Mouse (Mus musculus) 416B (cell line): ENCODE measurements around the gene Slco2a1.

Experiments used
- DNase-seq: peaks from one replicate; pipeline ENCODE4 v3.0.0; 2011; ENCODE audit warnings: low read depth

Gene Slco2a1

DNA sequence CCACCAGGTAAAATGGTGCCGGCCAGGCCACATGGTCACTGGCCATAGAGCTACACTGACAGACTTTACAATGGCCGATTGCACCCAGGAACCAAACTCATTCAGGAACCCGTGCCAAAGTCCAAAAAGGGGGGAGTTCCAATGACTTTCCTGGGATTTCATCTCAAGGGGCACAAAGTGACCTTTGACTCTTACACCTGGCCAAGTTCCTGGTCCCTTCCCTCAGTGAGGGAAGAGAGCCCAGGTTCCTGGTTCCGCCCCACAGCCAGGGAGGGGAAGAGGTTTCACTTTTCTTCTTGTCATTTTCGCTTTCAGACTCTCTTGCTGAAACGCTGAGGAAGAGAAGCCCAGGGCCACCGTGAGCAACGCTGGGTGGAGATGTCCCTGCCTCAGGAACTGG is at the start of gene Slco2a1:
Slco2a1 (plus strand) TSS at position 251 of the 400 bp plus-strand sequence.
- DNase-seq: no peak

DNA sequence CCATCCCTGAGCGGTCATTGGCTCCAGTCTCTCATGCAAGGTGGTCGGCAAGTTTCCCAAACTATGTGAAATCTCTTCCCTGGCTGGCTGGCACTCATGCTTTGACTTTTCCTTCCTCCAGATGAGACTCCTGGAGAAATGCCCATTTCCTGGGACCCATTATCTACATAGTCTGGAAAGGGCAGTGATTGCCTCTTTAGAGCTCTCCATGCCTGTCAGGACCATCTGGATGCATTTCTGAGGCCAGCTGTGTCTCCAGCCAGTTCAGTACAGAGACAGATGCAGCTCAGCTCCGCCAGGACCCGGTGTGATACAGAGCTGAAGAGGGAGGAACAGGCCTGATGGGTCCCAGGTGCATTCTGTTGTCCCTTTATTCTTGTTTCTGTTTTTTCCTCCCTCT is 46.3 kb upstream of the Slco2a1 start:
- no peak for DNase-seq

DNA sequence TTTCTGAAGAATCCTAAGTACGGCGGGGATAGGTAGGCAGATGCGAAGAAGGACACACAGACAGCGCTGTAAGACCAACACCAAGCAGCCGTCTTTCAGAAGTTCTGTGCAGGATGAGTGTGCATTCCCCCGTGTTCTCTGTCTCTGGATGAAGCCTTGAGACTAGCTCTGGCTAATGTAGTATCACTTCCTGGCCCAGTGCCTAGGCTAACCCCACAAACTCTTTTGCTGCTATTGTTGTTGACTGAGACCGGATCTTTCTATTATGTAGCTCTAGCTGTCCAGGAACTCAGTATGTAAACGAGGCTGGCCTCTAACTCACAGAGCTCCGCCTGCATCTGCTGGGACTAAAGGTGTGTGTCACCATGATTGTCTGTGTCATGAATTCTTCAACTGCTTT is 43.6 kb upstream of the Slco2a1 start:
- DNase-seq: no peak

DNA sequence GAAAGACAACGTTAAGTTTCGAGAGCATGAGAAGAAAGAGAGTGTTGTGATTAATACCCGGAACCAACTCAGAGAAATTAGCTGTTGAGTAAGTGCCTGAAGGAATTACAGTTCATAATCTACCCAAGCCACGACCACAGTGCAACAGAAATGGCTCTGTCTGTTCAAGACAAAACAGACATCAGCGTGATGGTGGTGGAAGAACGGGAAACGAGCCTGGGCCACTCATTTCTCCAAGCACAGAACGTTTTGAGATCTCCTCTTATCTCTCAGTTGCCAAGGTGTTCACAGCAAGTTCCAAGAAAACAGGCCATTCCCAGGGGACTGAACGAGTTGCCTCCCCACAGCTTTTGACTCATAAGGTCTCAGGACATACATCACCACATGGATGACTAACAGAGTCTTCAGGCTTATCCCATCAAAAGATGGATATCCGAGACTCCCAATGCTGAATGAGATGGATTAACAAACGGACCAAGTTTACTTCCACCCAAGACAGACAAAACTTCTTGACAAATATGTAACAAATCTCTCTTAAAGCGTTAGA is 42.0 kb upstream of the Slco2a1 start:
- DNase-seq: no peak

DNA sequence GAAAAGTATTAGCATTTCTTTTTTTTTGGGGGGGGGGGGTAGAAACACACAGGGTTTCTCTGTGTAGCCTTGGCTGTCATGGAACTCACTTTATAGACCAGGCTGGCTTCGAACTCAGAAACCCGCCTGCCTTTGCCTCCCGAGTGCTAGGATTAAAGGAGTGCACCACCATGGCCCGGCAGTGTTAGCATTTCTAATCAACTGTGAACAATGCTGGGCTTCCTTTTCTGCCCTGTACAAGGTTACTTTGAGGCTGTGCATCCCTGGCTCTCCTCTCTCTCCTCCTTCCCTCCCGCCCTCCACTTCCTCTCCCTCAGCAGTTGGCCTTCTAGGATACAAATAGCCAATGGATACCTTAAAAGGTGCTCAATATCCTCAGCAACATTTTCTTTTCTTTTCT is 39.8 kb upstream of the Slco2a1 start:
- no peak for DNase-seq

DNA sequence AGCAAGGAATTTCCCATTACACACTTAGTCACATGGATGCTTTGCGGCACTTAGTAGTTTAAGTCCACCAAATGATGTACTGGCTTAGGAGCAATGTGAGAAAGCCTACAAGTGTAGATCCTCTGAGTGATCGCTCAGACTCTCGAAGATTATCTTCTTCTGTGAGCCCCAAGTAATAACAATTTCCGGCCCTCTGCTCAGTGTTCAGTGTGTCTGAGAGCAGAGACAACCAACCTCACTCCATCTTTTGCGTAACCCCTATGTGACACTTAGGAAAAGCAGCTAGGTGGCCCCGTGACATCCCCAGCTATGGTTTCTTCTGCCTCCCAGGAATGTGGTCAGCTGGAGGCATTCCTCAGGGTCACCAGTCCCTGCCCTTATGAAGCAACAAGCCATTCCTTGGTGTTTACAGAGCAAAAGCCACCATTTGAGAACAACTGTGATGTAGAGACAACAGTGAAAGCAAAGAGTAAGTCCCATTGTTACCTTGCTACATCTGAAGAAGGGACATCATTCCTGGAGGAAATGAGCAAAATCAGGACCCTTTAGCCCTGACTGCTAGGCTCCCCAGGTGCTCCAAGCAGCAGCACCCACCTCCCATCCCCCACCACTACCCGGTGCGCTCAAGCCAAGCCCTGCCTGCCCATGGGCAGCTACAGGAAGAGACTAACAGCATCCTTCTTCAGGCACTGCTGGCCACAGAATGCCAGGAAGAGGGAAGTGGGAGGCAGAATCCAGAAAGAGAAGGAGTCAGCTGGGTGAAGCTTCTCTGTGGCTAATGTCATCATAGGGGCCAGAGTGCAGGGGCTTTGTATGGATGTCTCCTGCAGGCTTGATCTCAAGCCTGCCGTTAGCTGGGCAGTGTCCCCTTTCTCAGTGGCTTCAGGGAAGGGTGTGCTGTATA is 37.2 kb upstream of the Slco2a1 start:
- DNase-seq: no peak

DNA sequence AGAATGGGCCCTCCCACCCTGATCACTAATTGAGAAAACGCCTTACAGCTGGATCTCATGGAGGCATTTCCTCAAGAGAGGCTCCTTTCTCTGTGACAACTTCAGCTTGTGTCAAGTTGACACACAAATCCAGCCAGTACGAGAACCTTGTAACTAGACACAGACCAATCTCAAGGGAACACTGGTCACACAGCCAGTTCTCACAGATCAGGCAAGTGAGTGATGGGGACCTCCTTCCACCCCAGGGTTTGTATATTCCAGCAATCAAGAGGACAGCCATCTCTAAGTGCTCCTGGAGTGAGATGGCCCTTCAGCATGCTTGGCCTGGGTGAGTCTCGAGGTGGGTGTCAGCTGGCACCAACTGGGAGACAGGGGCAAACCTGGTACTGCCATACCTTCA is 32.6 kb upstream of the Slco2a1 start:
- DNase-seq: no peak

DNA sequence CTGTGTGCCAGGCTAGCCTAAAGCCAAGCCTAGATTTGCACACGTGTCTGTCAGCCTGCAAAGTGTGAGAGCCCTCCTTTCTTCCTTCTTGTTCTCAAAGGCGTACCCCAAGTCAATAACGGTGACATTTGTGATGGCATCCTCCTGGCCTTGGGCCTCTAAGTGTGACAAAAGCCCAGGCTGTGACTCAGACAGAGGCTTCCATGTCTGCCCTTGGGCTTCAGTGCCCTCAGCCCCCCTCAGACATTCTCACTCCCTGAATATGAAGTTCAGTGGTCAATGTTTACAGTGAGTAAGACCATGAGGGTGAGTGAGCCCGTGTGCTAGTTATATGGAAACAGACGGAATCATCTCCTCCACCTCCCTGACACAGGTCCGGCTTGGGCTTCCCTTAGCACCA is 29.8 kb upstream of the Slco2a1 start:
- no peak for DNase-seq

DNA sequence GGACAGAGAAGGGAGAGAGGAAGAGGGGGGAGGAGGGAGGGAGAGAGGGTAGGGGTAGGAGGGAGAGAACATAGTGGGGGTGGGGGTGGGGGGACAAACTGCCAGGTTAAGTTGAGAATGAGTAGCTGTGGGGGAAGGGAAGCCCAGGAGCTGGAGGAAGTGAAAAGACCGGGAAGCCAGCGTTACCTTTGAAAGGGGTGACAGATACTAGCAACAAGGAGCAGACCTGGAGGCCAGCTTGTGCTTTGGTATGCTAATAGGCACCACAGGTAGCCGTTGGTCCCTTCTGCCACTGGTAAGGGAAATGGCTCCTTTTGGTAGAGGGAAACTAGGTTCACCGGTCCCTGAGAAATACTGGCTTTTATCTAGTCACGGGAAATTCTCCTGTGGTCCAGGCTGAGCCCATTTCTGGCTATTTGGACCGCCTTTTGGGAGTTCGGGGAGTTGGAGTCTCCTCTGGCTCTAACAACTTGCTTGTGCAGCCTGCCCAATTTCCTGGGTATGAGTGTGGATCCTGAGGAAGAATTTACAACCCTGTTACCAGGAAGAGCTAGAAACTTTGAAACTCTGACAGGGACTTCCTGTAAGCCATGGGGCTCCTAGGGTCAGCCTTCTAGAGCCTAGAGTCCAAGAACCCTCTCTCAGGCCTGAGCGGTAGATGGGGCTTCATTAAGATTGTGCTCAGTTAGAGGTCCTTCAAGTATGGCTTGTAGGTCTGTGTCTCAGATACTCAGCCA is 27.0 kb upstream of the Slco2a1 start:
- DNase-seq: no peak

DNA sequence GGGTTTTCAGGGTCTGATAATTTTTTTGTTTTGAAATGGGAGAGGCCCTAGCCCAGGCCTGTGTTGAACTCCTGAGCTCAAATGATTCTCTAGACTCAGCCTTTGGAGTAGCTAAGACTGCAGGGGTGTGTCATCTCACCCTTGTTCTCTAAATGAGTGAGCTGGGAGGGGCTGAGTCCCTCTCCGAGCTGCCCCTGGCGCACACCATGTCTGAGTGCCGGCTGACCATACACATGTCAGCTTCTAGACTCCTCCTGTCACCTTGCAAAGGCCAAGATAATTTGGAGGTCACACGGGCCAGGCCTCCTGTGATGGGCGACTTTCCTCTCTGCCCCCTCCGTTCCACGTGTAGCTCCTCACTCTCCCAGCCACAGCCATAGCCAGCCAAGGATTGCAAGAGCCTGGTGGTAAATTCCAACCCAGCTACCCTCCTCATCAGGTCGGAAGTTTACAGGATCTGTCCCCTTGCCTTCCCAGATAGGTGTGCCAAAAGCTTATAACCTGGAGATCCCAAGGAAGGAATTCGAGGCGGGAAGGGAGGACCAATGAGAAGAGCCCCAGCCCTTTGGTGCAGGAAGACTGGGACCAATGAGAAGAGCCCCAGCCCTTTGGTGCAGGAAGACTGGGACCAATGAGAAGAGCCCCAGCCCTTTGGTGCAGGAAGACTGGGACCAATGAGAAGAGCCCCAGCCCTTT is 26.3 kb upstream of the Slco2a1 start:
- DNase-seq: no peak

DNA sequence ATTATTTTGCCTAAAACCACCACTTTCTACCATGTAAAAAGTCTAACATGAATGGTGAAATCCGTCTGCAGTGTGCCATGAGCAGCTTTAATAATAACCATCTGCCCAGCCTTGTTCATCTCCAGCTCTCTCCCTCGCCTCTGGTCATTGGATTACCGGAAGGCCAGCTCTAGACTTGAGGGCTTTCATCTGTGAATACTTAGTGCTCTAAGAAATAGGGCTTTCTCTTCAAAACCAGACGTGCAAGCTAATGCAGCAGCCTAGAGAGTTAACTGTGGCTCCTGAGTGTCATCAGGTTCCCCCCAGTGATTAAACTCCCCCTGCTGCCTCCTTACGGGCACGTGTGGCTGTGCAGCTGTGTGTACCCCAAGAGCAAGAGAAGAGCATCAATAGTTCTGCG is 25.2 kb upstream of the Slco2a1 start:
- DNase-seq: no peak

DNA sequence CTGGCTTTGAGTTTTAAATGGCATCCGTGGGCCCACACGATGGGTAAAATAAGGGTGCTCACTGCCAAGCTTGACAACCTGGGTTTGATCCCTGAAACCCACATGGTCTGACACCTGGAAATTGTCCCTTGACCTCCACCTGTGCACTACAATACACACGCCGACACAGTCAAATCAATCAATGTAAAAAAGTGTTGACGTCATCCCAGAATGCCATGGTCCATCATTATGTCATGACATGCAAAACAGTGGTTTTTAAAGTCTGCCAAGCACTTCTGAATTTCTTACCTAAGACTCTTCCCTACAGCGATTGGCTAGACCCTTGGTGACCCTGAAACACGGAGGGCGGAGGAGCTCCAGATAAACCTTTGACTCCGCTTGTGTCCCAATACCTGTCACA is 23.9 kb upstream of the Slco2a1 start:
- DNase-seq: no peak

DNA sequence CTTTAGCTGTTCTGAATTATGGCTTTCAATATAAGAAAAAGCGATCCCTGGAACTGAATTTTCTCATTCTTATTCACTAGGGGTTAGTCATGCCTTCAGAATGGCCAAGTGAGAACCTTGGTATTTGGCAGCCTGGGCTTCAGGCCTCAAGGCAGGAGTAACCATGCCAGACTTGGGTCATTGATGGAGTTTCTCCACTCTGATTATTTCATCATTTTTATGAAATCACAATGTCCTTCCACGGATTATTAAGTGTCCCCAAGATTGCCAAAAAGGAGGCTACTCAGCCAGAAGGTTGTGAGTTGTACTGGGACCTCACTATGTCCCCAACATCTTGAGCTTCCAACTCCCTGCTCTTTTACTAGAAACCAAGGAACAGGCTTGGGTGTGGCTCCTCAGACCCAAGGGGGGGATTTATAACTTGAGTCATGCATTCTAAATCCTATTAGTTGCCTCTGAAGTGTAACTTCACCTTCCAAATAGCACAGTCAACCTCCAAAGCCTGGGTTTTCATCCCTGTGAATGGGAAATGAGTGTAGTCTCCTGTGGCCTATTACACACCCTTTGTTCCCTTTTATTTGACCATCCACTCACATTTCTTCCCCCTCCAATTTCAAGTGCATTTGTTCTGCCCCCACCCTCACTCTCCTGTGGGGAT is 16.0 kb upstream of the Slco2a1 start:
- DNase-seq: no peak

DNA sequence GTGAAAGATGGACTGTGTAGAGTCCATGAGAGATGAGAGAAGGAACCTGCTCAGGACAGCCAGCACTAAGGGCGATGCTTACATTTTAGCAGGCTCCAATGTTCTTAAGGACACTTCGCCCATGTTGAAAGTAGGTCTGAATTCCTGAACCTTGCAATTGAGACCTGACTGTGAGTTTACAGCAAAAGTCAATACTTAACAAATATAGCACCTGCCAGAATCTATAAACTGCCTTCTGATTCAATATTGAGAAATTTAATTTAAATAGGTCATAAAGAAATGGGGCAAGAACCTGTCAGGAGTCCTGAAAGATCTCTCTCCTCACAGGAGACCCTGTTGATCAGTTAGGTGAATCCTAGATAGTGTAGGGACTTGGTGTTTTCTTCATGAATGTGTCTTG is 12.6 kb upstream of the Slco2a1 start:
- DNase-seq: no peak

DNA sequence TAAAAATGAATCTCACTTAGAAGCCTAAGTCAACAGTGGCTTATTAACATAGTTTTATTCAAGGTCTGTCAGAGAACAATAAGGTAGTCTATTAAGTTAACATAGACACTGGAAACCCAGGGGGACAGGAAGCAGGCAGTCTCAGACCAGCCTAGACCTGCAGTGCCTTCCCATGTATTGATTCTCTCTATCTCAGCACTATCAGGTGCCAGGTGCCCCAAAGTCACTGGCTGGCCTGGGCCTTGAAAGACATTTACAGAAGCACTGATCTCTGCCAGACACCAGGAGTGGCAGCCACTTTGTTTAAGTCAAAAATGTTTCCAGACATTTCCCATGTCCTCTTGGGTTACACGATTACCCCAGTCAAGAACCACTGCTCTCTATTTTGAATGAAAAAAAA is 11.4 kb upstream of the Slco2a1 start:
- DNase-seq: no peak

DNA sequence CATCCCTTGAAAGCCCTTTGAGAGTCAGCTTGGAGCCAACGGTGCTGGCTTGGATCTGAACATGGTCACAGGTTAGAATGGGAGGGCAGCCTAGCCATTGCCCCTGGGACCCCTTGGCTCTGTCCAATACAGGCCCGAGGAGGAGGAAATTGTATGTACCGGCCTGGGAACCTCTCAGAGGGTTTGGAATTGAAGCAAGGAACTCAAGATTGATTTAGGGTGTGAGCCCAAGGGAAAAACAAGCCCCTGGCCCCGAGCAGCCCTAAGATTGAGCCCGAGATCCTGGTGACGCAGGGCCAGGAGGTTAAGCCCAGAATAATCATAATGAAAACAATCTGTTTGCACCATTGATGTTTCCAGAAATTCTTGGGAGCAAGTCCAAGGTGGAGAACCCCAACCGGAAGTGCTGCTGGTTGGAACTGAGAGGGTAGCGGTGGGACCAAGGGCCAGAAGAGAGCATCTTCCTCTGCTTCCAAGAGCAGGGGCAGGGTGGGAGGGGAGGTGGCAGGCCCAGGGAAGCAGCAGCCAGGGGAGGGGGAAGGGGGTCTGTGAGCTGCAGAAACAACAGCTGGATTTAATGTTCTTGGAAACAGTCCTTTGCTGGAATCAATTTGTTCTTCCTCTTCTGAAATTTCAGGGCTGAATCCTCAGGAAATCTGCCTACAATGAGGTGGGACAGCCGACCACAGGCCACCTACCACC is 10.6 kb upstream of the Slco2a1 start:
- DNase-seq: no peak

DNA sequence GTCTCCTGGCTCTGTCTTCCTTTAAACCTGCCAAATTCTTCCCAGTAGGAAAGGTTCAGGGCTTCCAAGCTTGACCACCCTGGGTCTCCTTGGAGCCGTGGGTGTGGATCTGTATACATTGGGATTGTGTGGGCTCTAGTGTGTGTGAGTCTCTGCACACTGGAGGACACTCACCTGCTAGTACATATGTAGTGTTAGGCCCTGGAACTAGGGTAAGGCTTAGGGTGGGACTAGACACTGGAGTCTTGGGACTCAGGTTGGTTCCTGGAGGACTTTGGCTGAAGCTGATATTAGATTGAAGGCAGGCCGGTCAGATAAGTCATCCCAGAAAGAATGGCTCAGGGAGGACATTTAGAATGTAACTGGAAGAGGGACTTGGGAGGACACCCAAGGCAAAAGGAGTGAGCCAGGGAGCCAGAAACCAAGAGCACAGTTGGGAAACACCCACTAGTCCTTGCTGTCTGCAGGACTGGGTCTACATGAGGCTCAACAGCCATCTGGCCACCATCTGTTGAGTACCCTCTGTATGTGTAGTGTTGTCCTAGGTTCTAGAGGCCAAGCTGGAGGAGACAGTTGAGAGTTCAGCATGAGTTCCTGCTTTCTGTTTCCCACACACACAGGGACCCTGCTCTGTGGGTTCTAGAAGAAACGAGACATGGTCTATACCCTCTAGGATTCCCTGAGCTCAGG is 9.4 kb upstream of the Slco2a1 start:
- DNase-seq: no peak

DNA sequence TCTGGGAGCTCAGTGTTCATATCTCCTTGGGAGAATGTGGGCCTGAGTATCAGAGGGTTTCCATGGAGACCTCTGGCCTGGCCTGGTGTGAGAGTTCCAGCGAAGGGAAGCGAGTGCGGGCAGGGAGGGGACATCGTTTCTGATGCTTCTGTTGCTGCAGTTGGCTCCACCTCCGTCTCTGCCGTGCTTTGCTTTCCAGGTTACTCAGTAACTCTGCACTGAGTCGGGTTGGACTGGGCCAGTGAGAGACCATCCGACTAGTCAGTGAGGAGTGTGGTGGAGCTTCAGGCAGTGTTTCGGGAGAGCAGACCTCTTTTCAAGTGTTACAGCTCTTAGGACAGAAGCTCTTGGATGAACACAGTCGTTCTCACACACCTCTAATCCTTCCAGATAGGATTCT is 8.6 kb upstream of the Slco2a1 start:
- DNase-seq: no peak

DNA sequence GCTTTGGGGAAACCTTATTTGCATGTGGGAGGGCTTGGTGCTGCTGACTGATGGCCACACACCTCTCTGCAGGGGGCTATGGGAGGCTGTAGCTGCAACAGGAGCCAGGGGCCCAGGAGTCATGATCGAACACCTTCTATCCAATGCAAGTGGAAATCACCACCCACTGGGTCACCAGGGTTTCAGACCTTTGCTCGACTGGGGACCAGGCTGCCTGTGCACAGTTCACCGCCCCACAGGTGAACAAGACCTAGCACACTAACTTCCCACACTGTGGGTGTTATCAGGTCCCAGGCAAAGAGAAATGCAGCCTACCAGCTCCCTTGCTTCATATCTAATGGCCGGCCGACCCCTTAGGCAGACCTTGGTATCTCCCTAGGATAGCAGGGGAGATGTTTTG is 8.1 kb upstream of the Slco2a1 start:
- DNase-seq: no peak

DNA sequence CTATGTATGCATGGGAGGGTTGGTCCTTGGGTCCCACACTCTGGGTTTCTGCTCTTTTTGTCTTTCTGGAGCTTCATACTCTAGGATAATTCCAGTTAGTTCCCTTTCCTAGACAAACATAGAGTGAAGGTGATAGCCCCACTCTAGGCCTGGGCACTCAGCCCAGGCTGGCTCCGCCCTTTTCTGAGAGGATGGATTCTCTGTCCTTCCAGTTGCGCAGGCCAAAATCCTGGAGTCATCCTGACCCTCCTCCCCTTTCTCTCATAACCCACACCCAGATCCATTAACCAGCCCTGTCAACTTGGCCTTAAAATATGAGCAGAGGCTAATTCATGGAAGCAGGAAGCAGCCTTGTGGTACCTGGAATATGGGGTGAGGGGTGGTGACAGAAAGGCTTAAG is 6.7 kb upstream of the Slco2a1 start:
- DNase-seq: no peak

DNA sequence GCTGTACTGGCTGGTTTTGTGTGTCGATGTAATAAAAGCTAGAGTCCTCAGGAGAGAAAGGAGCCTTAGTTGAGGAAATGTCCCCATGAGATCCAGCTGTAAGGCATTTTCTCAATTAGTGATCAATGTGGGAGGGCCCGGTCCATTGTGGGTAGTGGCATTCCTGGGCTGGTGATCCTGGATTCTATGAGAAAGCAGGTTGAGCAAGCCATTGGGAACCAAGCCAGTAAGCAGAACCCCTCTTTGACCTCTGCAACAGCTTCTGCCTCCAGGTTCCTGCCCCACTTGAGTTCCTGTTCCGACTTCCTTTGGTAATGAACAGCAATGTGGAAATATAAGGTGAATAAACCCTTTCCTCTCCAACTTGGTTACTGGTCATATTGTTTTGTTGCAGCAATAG is 6.1 kb upstream of the Slco2a1 start:
- DNase-seq: no peak
